Comparison of ENCODE assay signal across 15 mouse cellular contexts in the genomic region with DNA sequence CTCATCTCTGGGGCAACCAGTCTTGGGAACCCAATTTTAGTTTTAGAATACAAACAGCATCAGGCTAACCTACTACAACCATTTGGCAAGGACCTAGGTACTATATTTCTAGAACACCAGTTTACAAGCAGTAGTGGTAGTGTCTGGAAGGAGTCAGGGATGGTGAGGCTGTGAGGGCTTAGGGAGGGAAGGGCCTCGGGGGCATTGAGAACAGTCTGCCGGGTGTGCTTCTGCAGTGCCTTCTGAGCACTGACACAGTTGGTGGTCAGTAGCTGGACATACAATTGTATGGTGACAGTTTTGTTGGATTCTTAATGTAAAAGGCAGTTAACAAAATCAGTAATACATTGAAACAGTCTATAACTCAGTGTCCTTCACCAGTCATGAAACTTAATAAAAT.
"Had no signal": no experiment of that assay in that cellular context is flagged by ENCODE, and none has a peak within 500 bp of the region (broad histone marks: within the 10 kb centered on the region; RNA-seq: fewer than 3 reads in every experiment).

No protein-coding gene starts in this region.

- H3K4me2 ChIP-seq: neural tube, embryonic 15.5 days; stomach, embryonic 15.5 days had no signal

- H3K9me3 ChIP-seq: neural tube, embryonic 15.5 days; stomach, embryonic 15.5 days had no signal

- DNase-seq: retina, postnatal 1 day; right cerebral cortex, adult 18-20 months; right cerebral cortex, postnatal 14 days; right cerebral cortex, postnatal 25 days; right cerebral cortex, postnatal 4 days; spleen, adult 18-20 months; thymus, adult 18-20 months; thymus, adult 2 months; thymus, postnatal 14 days; thymus, postnatal 25 days; thymus, postnatal 36 days; thymus, postnatal 4 days had no signal

- H3K27ac ChIP-seq: neural tube, embryonic 15.5 days; stomach, embryonic 15.5 days; stomach, postnatal 0 days had no signal

- H3K4me1 ChIP-seq: neural tube, embryonic 15.5 days; stomach, embryonic 15.5 days had no signal

- H3K4me3 ChIP-seq: neural tube, embryonic 15.5 days; stomach, embryonic 15.5 days had no signal

- H3K27me3 ChIP-seq: neural tube, embryonic 15.5 days; stomach, embryonic 15.5 days had no signal

- H3K9ac ChIP-seq: neural tube, embryonic 15.5 days; stomach, embryonic 15.5 days had no signal
